Mouse (Mus musculus): ENCODE results near the gene Gm33543.
A peak's percentile ranks its signal among the peaks of the same experiment; 100 is the strongest.

The Gm33543 gene

DNA sequence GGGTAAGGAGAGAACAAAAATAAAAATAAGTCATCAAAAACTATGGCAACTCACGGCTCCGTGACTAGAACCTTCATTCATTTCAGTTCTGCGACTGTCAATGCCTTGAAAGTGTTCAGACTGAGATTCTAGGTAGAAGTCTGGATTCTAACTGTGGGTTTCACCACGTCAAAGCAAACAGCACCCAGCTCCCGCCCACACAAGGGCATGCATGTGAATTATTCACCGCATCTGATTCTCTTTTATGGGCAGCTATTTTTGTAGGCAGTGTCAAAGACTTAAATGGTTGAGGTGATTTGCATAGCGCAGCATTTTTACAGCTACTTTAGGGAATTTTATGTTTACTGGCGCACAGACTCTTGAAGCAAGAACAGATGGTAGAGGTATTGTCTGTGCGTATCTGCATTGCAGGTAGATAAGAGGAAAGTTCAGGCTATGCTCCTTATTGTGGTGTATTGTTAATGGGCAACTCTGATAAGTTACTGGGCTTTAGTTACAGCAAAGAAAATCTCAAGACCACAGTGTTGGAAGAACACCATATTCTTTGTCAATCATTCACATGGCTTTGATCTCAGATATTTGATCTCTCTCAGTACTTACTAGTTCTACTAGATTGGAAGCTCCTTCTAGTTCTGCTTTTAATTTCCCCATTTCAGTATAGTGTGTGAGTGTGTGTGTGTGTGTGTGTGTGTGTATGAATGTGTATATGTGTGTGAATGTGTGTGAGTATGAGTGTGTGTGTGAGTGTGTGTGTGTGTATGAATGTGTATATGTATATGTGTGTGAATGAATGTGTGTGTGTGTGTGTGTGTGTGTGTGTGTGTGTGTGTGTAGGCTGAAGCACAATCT is at the start of gene Gm33543:
Gm33543 (minus strand) TSS at position 142 of the 849 bp plus-strand sequence.
- DNase-seq (ENCODE audit: low spot score): no peak

DNA sequence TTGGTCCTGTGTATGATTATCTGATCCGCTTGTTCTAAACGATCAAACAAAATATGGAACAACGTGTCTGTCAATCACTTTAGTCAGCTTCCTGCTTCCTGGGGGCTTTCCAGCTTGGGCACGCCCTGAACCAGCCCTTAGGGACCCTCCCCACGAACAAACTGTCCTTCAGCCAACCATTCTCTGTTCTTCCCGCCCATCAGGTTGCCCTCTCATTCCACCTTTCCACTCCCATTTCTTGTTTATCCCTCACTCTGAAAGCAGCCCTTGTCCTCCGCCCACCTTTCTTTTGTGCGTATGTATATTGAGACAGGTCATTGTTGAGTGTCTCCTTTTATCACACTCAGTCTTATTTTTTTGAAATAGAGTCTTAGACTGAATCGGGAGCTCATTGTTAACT is 49.4 kb upstream of the Gm33543 start:
- no peak for DNase-seq (ENCODE audit: low spot score)

DNA sequence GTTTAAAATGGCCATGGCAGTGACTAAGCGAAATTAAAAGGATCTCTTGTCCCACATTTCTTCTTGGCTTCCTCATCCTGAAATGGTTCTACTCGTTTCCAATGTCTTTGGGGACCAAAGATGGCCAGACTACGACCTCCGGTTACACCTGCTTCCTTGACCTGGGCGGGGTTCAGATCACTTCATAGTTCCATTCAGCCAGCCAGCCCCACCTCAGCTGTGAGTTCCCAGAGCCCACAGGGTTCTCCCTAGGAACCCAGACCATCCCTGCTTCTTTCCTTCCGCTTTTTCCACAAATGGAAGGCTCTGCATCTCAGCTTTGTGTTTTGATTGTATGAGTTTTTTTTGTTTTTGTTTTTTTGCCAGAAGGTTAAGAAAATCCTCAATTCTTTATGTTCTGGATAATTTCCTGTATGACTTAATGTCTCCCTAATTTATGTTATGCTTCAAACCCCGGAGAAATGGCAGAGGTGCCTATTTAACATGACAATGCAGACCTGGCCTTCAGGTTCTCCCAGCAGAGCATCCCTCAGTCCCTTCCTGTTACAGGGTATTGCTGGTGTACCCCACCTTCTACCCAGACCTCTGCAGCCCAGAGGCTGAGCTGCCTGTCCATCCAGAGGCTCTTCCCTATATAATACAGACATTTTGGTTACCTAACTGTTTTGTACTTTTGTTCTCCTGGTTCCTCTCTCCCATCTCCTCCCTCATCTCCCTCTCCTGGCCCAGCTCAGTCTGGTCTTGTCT is 48.7 kb upstream of the Gm33543 start:
- no peak for DNase-seq (ENCODE audit: low spot score)

DNA sequence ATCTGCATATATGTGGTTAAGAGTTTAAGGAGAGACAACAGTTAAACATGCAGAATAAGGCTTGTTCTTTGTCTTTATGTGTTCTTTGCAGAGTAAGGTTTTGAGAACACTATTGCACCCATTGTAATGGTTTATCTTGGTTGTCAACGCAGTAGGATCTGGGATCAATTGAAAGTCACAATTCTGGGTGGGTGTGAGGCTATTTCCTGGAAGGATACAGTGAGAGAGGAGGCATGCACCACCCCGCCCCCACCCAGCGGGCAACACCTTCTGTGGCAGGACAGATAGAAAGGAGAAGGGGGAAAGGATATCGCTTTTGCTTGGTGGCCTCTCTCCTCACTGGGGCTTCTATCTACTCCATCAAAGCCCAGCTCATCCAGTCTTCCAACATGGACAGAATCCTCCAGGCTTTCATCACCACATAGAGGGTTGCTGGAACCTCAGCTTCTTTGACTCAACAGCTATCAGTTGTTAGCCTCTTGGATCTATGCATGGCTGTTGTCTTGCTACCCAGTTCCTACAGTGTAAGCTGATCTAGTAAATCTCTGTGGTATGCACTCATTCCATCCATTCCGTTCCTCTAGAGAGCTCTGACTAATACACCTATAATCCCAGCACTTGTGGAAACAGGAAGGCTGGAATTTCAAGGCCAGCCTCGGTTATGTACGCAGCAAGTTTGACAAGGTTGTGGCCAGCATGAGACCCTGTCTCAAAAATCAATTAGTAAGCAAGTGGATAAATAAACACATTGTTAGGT is 41.2 kb upstream of the Gm33543 start:
- DNase-seq (ENCODE audit: low spot score): no peak

DNA sequence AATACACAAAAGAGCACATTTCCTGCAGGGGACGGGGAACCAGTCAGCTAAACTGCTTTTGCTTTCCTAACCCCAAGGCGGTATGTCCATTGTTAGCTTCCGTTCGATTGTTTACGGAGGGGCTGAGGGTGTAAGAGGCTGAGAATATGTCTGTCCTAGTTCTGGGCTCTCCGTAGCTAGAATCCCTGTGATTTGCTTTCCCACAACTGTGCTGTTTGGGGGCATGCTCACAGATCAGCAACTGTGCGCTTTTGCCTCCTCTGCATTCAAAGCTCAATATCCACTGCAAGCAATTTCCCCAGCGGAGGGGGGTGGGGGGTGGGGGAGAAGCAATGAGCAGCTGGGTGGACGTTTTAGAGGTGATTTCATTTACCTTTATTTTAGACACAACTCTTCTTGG is 39.3 kb upstream of the Gm33543 start:
- no peak for DNase-seq (ENCODE audit: low spot score)

DNA sequence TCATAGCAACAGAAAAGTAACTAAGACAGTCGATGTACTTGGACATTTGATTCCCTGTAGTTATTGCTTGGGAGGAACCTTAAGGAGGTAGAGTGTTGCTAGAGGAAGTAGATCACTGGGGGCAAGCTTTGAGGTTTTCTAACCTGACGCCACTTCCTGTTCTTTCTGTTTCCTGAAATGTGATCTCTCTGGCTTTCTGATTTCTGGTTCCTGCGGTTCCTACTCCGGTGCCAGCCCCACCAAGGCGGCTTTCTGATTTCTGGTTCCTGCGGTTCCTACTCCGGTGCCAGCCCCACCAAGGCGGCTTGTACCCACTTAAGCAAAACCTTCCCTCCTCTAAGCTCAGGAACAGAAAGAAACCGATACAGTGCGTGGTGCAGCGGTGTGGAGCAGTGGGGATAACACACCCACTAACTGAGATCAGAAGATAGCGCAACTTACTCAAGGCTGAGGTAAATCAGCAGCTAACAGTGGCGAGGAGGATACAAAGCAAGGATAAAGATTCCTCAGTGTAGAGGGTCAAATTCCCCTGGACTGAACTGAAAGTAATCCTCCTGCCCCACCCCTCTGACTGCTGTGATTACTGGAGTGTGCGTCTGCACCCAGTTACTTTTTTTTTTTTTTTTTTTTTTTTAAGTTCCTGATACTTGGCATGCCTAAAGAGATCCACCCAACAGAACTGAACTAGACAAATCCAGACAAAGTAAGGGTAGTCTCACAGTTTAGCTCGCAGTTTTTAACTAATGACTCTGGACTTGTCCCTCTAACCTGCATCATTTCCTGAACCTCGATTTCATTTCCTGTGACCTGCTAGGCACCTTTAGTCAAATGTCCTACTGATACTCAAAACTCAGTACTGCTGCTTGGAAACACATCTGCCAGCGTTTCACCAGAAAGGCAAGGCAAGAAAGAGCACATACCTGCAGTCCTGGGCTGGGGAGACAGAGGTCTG is 37.5 kb upstream of the Gm33543 start:
- DNase-seq (ENCODE audit: low spot score): no peak

DNA sequence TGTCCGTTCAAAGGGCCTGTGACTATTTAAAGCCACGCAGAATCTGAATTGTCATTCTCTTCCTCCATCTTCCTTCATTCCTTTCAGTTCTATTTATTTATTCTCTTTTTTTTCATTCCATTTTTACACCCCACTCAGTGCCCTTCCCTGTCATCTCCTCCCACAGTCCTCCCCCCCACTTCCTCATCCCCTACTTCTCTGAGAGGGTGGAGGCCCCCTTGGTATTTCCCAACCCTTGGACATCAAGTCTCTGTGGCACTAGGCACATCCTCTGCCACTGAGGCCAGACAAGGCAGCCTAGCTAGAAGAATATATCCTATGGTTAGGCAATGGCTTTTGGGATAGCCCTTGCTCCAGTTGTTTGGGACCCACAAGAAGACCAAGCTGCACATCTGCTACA is 28.1 kb upstream of the Gm33543 start:
- no peak for DNase-seq (ENCODE audit: low spot score)

DNA sequence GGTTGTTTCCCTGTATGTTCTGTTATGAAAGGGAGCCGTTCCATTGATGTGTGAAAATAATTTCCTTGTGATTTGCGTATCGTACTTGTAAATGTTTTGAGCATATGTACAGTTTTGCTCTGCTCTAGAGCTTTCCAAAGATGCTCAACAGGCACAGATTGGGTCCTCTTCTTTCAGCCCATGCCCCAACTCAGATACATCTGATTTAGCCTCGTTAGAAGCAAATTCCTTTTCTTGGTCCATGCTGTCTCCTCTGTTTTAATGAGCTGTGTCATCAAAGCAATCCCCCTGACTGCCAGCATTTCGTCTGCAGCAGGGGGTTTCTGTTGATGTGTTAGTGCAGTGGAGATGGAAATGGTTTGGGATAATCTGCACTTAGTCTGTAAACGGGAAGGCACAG is 25.6 kb upstream of the Gm33543 start:
- DNase-seq (ENCODE audit: low spot score): no peak

DNA sequence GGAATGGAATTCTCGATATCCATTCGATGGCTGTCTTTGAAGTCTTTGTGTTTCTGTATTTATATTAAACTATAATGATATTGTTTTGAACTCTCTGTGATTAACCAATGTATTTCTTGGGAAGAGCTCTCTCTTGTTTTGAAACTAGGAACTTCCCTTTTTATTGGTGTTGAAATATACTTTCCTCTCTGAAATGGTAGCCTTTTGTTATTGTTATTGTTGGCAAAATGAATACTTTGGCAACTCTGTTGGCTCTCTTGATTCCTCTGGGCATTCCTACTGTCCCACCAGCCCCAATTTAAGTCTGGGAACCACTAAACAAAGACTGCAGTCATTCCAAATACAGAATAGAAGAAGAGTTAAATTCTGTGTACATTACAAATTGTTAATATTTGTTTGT is 24.9 kb upstream of the Gm33543 start:
- DNase-seq (ENCODE audit: low spot score): no peak

DNA sequence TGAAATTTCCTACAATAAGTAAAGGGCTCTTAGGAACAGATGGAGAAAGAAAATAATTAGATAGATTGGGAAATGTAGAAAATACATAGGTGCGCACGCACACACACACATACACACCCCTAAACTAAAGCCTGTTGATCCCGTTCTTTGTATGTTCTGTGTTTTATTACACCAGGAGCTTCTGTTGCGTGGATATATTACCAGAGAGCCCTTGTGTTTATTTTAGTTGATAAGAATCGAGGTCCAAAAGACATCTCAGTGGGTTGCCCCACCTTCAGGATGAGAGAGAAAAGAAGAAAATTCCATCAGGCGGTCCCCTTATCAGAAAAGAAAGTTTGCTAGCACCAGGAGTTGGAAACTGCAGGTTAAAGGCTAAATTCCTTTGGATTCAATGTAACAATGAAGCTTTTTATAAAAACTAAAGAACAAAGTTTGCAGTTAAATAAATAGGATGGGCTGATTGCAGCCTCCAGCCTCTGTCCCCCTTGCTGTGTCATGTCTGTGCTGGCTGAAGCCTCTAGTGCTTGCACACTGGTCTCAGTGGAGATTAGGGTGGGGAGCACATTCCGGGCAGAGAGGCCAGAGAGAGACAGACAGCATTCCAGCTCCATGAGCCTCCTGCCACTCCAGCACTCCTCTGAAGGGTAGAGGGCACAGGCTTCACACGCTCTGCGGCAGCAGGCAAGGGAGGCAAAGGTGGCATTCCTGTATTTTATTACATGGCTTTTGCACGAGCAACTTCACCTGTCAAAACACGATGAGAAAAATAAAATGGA is 21.8 kb upstream of the Gm33543 start:
- DNase-seq (ENCODE audit: low spot score): peak; percentile 36

DNA sequence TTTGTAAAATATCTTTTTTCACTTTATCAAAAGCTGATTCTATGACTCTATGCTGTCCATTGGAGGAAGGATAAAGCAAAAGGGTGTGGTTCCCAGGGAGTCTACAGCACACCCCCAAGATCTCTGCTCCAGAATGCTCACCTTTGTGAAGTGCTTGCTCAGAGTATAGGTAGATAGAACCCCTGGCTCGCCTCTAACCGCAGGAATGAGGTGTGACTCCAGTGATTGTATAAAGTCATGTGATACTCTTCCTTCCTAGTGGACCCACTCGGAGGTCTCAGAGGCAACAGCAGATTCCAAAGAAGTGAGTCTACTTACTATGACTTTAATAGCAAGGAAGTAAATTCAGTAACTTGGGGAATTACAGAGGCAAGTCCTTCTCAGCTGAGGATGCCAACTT is 19.9 kb upstream of the Gm33543 start:
- DNase-seq (ENCODE audit: low spot score): no peak

DNA sequence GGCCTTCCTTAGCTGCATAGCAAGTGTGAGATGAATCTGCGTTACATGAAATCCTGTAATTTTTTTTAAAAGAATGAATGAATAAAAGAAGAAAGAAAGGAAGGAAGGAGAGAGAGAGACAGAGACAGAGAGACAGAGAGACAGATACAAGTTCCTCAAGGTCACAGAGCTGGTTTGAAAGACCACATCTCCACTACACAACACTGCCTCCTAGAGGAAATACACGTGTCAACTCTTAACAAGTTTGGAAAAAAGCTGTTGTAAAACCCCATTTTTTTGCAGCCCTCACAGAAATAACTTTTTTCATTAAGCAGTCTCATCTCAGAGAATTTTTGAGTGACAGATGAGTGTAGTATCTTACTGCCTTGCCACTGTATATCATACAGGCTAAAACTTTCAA is 15.4 kb upstream of the Gm33543 start:
- DNase-seq (ENCODE audit: low spot score): peak; percentile 83

DNA sequence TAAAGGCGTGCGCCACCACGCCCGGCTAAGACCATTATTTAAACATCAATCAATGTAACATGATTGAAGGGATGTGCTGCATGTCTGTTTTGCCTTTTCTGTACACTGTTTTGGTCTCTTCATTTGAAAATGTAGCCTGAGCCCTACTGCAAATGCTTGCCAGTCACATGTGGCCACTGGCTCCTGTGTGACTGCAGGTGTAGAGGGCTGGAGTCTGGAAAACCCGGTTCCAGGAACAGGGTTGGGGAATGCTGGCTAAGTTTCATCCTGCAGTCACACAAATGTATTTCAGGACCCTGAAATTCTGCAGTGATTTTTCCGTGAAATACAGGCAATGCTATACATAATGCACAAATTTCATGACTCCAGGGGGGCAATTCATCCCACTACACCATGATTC is 12.7 kb upstream of the Gm33543 start:
- DNase-seq (ENCODE audit: low spot score): no peak

DNA sequence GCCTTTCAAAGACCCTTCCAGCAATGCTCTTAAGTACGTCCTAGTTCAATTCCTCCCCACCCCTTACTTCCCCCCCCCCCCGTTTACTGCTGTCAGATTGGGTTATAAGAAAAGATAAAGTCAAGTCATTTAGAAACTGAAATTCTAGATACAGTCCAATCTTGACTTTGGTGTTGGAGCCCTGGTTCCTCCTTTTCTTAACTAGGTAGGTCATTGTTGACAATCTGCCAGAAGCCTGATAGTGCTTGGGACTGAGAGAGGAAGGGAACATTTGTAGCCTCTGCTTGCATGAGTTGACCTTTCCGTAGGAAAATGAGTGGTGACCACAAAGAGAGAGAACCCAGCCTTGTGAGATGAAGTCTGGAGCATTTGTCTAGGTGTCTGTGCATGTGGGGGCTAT is 7.8 kb upstream of the Gm33543 start:
- no peak for DNase-seq (ENCODE audit: low spot score)

DNA sequence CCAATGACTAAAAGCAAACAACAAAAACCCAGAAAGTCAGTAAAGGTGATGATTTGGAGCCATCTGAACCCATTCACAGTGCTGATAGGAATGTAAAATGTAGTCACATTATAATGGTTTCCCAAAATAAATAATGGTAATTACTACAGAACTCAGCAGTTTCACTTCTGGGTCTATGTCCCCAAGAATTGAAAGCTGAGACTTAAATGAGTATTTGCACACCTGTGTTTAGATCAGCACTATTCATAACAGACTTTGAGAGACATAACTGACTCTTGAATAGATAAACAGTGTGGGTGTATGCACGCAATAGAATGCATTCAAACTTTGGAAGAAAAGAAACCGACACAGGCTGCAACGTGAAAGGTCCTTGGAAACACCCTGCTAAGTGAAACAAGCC is 4.0 kb upstream of the Gm33543 start:
- DNase-seq (ENCODE audit: low spot score): no peak

DNA sequence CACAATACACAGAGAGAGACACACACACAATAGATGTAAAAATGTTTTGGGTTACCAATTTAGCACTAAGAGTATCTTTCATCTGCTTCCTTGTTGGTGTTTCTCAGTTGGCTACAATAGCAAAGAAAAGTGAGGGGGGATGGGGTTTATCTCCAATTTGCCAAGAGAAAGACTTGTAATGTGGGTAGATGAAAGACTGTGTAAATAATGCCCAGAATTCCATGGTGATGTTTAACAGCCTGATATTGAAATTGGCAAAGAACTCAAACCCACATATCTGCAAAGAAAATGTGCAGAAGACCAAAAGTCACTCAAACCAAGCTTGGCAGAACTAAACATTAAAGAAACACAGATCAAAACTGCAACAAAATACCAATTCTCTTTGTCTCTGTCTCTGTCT is 3.6 kb upstream of the Gm33543 start:
- DNase-seq (ENCODE audit: low spot score): no peak

DNA sequence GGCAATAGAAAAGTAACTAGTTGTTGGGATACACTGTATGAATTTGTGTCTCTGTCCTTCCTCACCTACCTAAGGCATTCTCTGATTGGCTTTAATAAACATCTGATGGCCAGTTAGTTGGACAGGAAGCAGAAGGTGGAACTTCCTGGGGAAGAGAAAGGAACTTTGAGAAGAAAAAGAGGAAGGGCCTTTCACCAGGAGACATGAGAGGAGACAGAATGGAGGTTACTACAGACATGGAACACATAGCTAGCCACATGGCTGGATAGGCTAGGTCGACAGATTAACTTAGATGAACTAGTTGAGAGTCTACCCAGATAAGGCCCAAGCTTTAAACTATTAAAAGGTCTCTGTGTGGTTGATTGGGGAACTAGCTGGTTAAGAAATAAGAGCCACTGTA is 1.1 kb upstream of the Gm33543 start:
- DNase-seq (ENCODE audit: low spot score): no peak

DNA sequence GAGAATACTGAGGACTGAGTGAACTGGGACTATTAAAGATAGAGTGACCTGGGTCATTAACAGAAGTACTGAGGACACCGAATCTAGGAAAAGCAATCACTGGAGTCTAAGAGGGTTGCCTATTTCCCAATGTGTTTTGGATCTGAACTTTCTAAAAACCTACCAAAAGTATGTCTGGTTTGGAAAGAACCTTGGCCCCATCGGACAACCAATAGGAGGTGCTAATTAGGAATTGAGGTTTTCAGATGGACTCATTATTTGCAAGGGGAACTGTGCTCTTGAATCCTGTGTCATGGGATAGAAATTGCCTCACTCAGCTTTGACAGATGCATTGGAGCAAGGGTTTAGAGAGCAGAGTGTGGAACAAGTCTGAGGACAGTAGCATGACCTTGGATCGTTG is 1.5 kb downstream of the Gm33543 start:
- no peak for DNase-seq (ENCODE audit: low spot score)

DNA sequence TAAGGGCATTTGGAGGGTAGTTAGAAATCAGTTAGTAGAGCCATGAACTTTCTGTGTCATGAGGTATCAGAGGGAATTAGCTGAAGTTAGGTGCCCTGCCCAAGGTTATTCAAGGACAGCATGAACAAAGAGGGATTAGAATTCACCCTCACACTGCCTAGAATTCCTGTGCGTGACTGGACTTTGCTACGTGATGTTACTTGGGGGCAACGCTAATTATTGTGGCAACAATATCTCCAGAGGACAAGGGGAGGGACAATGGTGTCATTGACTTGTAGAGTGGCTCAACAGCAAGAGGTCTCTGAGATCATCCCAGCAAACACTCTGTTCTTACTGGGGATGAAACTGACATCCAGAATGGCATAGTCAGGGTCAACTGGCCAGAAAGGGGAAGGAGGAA is 2.9 kb downstream of the Gm33543 start:
- no peak for DNase-seq (ENCODE audit: low spot score)

DNA sequence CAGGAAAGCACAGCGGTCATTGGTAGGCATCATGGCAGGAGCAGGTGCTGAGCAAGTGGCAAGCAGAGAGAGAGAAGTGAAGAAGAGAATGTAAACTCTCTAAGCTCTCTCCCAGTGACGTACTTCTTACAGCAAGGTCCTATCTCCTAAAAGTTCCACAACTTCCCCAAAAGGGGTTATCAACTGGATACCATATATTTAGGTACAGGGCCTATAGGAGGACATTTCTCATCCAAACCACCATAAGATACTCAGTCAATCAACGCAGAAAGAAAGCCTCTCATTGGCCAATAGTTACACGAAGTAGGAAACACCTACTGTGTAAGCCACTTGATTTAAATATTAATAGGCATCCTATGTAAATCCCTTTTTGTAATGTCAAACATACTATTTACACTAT is 3.7 kb downstream of the Gm33543 start:
- no peak for DNase-seq (ENCODE audit: low spot score)

Measured in embryo, embryonic 10.5 days (tissue).